Mouse (Mus musculus): ENCODE data around the gene Ntrk1.

GRCm38 (mm10) chr3:87761408-87762375 lies 33.3 kb downstream of the Ntrk1 start:
- TF ChIP-seq CTCF (IDR thresholded peaks at IDR 0.05; ENCODE audit: insufficient read depth, low read length): no peak
- no peak for TF ChIP-seq POLR2A (IDR thresholded peaks at IDR 0.05; ENCODE audit: borderline replicate concordance, extremely low read depth, low read depth, low read length)
